Mouse (Mus musculus): Measurements from ENCODE around the gene Dhx8.

DNA sequence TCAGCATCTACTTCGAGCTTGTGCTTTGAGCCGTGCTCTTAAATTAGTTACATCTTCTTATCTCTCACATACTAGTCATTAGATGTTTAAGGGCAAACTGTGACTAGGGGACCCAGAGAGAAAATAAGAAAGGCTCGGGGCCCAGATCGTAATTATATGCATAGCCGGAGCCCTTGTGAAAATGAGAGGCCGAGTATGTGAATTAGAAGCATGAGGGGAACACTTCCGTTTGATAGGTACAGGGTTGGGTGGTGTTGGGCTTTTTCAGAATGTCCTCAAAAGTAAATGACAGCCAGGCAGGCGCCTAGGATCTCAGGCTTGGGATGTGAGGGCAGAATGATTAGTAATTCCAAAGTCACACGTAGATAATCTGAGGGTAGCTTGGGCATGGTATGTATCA lies 877 bp downstream of the Dhx8 start:
- TF ChIP-seq POLR2A (IDR thresholded peaks at IDR 0.05; ENCODE audit: borderline replicate concordance, insufficient read depth, low read length) (no peak), CTCF (IDR thresholded peaks at IDR 0.05; ENCODE audit: borderline replicate concordance, insufficient read depth, low read depth, low read length) (no peak)

Data from cerebellum, adult 2 months (tissue).